Mouse (Mus musculus) embryonic facial prominence, embryonic 15.5 days (tissue): ENCODE data around the gene Tmx1. TPM values are rescaled to one million over a fixed set of nuclear protein-coding genes. Genes with fewer than 3 reads are reported as not detected.

Experiments used
- ATAC-seq: fragments of 200-750 bp; cut with Nextera tagmentation; 2 replicates; pipeline ENCODE4 v1.8.0; 2017; ENCODE audit warnings: low read depth, moderate TSS enrichment; ENCODE audit not compliant: insufficient number of reproducible peaks, low FRiP score, low TSS enrichment
- H3K27ac ChIP-seq: fragments of 300-500 bp; sonication (generic); replicated peaks from 2 replicates; pipeline ENCODE4 v1.5.1; 2015; ENCODE audit warnings: mild to moderate bottlenecking, inconsistent platforms
- H3K27me3 ChIP-seq: fragments of 300-500 bp; sonication (generic); 2 replicates; pipeline ENCODE4 v1.6.1; 2015; ENCODE audit warnings: inconsistent platforms
- H3K36me3 ChIP-seq: fragments of 300-500 bp; sonication (generic); 2 replicates; pipeline ENCODE4 v1.6.1; 2015; ENCODE audit warnings: mild to moderate bottlenecking, inconsistent platforms
- H3K4me1 ChIP-seq: fragments of 300-500 bp; sonication (generic); 2 replicates; pipeline ENCODE4 v1.6.1; 2015; ENCODE audit warnings: inconsistent platforms
- H3K4me2 ChIP-seq: fragments of 300-500 bp; sonication (generic); replicated peaks from 2 replicates; pipeline ENCODE4 v1.6.1; 2015; ENCODE audit warnings: mild to moderate bottlenecking, inconsistent platforms
- H3K4me3 ChIP-seq: fragments of 300-500 bp; sonication (generic); replicated peaks from 2 replicates; pipeline ENCODE4 v1.5.1; 2015; ENCODE audit warnings: mild to moderate bottlenecking, inconsistent platforms
- H3K9ac ChIP-seq: fragments of 300-500 bp; sonication (generic); 2 replicates; pipeline ENCODE4 v1.6.1; 2015; ENCODE audit warnings: inconsistent platforms
- H3K9me3 ChIP-seq: fragments of 300-500 bp; sonication (generic); replicated peaks from 2 replicates; pipeline ENCODE4 v1.6.1; 2016; ENCODE audit warnings: inconsistent platforms
- WGBS: fragments of 180-500 bp; shearing (Covaris S2); methylation state at CpG from one replicate; pipeline ENCODE4 v1.1.7; 2015; 5-methylcytosine and 5-hydroxymethylcytosine counted together
- polyA plus RNA-seq: library from polyadenylated mRNA; unstranded; fragments of >200 nt; fragmentation: Nextera tagmentation; extraction: Ambion mirVana; gene quantifications from 2 replicates; pipeline ENCODE4 v1.2.1, GENCODE M21; 2015

Tmx1 gene
- polyA plus RNA-seq, 1 experiment from 2014 or later = 99.4 TPM

DNA sequence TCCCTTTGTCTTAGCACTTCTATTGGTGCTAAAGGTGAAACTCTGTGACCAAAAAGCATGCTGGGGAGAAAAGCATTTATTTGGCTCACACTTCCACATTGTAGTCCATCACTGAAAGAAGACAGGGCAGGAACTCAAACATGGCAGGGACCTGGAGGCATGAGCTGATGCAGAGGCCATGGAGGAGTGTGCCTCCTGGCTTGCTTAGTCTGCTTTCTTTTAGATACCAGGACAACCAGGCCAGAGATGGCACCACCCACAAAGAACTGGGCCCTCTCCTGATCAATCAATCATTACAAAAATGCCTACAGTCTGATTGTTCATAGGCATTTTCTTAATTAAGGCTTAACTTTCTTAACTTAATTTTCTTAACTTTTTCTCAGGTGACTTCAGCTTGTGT lies 2.9 kb upstream of the Tmx1 start:
- Histone ChIP-seq H3K36me3 (no peaks in the 10 kb centered on the region), H3K27ac (no peak overlapping the region), H3K4me1 (peaks cover 17% of the 10 kb centered on the region), H3K9ac (no peak overlapping the region), H3K27me3 (no peaks in the 10 kb centered on the region), H3K4me3 (no peak overlapping the region), H3K9me3 (no peaks in the 10 kb centered on the region), H3K4me2 (no peak overlapping the region)
- ATAC-seq = no peak

- Histone ChIP-seq H3K4me1 (peaks cover 20% of the 10 kb centered on the region), H3K4me3 (no peak overlapping the region), H3K27ac (no peak overlapping the region), H3K4me2 (no peak overlapping the region), H3K27me3 (no peaks in the 10 kb centered on the region), H3K9ac (no peak overlapping the region), H3K9me3 (no peaks in the 10 kb centered on the region), H3K36me3 (no peaks in the 10 kb centered on the region)
- WGBS = 92% methylated on average over 3 of the region's 3 CpGs
- no peak for ATAC-seq
Observed at GRCm38 (mm10) chr12:70451533-70451932, 1.4 kb upstream of the Tmx1 start.

GRCm38 (mm10) chr12:70452143-70452542 lies 752 bp upstream of the Tmx1 start:
- H3K9me3 ChIP-seq = no peaks in the 10 kb centered on the region
- no peak overlapping the region for H3K9ac ChIP-seq
- ATAC-seq = no peak
- H3K36me3 ChIP-seq = no peaks in the 10 kb centered on the region
- peak overlapping the region; percentile 73 for H3K4me2 ChIP-seq
- H3K27ac ChIP-seq = no peak overlapping the region
- H3K4me1 ChIP-seq = peaks cover 20% of the 10 kb centered on the region
- H3K27me3 ChIP-seq = no peaks in the 10 kb centered on the region
- peak overlapping the region; percentile 74; the same call in 1 of the 2 replicates for H3K4me3 ChIP-seq
- 80% methylated on average over 2 of the region's 2 CpGs for WGBS

GRCm38 (mm10) chr12:70455226-70455625 lies 2.3 kb downstream of the Tmx1 start:
- no peak overlapping the region for H3K27ac ChIP-seq
- no peaks in the 10 kb centered on the region for H3K27me3 ChIP-seq
- no peak overlapping the region for H3K9ac ChIP-seq
- H3K4me2 ChIP-seq = no peak overlapping the region
- H3K4me3 ChIP-seq = no peak overlapping the region
- WGBS = 87% methylated on average over 8 of the region's 8 CpGs
- ATAC-seq = no peak
- peaks cover 20% of the 10 kb centered on the region for H3K4me1 ChIP-seq
- no peaks in the 10 kb centered on the region for H3K9me3 ChIP-seq
- peaks cover 23% of the 10 kb centered on the region for H3K36me3 ChIP-seq

GRCm38 (mm10) chr12:70459546-70459945 lies 6.7 kb downstream of the Tmx1 start:
- peaks cover 6% of the 10 kb centered on the region for H3K4me1 ChIP-seq
- no peak overlapping the region for H3K4me3 ChIP-seq
- no peak for ATAC-seq
- no peak overlapping the region for H3K27ac ChIP-seq
- H3K27me3 ChIP-seq = no peaks in the 10 kb centered on the region
- H3K36me3 ChIP-seq = peaks cover 39% of the 10 kb centered on the region
- no peak overlapping the region for H3K9ac ChIP-seq
- H3K9me3 ChIP-seq = no peaks in the 10 kb centered on the region
- no peak overlapping the region for H3K4me2 ChIP-seq
- 83% methylated on average over 1 of the region's 1 CpGs for whole genome bisulfite sequencing

DNA sequence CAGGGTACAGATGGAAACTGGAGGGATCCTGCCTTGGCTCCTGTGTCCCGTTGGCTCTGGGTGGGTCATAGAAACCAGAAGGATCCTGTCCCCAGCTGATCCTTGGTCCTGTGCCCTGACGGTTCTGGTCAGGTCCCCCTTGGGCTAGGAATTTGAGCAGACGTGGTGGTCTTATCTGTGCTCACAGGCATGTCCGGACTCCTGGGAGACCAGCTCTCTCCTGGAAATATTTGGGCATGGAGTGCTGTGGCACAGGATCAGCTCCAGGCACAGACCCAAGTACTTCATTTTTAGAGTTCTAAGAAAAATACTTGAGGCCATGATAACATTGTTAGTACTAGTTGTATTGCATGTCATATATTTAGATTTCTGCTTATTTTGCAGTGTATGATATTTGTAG lies 11.1 kb downstream of the Tmx1 start:
- Histone ChIP-seq H3K4me3 (no peak overlapping the region), H3K27ac (no peak overlapping the region), H3K27me3 (no peaks in the 10 kb centered on the region), H3K36me3 (peaks cover 50% of the 10 kb centered on the region), H3K4me2 (no peak overlapping the region), H3K9ac (no peak overlapping the region), H3K9me3 (no peaks in the 10 kb centered on the region), H3K4me1 (no peaks in the 10 kb centered on the region)
- WGBS = 81% methylated on average over 4 of the region's 4 CpGs
- ATAC-seq = no peak

DNA sequence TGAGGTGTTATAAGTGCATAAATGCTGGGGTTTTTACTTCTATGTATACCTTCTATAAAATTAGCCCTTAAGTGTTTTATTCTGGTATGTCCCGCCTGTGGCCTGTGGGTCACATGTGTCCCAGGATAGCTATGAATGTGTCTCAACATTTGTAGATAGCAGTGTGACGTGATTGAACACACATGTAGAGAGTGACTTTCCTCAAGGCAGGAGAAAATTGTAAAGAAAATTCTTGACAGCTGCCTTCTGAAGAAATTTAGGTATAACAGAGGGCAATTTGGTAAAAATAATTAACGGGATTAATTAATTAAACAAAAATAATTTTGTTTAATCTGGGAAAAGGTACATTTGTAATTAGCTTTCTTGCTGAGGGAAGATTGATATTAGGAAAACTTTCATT lies 22.4 kb downstream of the Tmx1 start:
- H3K36me3 ChIP-seq = no peaks in the 10 kb centered on the region
- WGBS = 82% methylated on average over 3 of the region's 3 CpGs
- no peaks in the 10 kb centered on the region for H3K27me3 ChIP-seq
- ATAC-seq = no peak
- no peak overlapping the region for H3K27ac ChIP-seq
- no peaks in the 10 kb centered on the region for H3K9me3 ChIP-seq
- peaks cover 10% of the 10 kb centered on the region; the same call in 1 of the 2 replicates for H3K4me1 ChIP-seq
- H3K9ac ChIP-seq = no peak overlapping the region
- no peak overlapping the region for H3K4me2 ChIP-seq
- no peak overlapping the region for H3K4me3 ChIP-seq

DNA sequence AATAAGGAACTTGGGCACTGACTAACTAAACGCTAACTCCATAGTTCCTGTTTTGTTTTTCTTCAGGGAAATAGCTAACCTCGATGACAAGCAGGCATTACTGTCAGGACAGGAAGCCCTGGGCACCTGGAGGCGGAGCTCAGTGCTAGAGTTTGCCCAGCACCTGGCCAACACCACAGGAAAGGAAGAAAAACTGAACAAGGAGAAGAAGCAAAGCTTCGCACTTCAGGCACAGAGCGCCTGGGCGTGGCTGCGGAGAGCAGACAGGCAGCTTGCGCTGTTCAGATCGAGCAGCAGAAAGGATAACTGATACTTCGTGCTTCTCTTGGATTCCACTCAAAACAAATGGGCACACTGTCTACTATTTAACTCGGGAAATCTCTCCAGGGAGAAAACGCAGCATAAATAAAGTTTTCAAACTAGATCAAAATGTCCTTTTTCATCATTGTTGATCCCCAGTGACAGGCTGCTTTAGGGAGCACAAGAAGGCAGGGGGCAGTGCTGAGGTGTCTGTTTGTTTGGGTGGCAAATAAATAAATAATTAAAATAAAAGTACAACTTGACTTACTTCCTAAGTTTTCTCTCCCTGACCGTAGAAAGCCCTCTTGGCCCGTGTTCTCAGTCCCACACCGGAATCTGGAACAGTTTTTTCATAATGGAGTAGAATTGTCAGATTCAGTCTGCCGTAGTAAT lies 24.1 kb downstream of the Tmx1 start:
- H3K4me2 ChIP-seq = peak overlapping the region; percentile 28
- no peak overlapping the region for H3K9ac ChIP-seq
- no peak for ATAC-seq
- WGBS = 51% methylated on average over 16 of the region's 16 CpGs
- no peaks in the 10 kb centered on the region for H3K36me3 ChIP-seq
- H3K9me3 ChIP-seq = no peaks in the 10 kb centered on the region
- peaks cover 10% of the 10 kb centered on the region; the same call in 1 of the 2 replicates for H3K4me1 ChIP-seq
- H3K4me3 ChIP-seq = 0 out of 2 replicates have a peak overlapping the region, but pooled peaks have one; percentile 4
- no peaks in the 10 kb centered on the region for H3K27me3 ChIP-seq
- no peak overlapping the region for H3K27ac ChIP-seq

DNA sequence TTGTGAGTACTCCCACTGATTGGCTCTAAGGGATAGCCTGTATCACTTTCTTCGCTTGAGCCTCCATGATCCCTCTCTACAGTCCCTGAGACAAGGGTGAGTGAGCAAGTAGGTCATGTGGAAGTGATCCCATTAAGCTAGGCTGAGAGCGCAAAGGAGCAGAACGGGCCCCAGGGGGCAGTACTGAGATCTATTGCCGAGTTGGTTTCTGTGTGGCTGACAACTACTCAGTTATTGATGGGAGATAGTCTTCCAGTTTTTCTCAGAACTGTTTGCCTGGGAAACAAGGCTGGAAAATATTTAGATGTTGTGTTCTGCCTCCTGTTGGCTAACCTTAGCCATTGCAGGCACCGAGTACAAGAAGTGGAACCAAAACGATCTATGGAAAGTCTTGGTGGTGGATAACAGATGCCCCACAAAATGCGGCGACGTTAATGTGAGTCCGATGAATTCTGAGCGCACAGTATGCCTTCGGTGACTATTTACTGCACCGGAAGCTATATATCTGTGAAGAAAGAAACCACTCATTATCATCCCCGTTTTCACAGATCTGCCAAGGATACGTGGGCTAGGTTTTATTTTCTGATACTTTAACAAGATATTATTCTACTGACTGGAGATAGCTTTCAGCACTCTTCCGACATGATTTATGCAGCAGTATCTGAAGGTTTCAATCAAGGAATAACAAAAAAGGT lies 24.8 kb downstream of the Tmx1 start:
- Histone ChIP-seq H3K27me3 (no peaks in the 10 kb centered on the region), H3K4me2 (peak overlapping the region; percentile 28), H3K4me3 (0 out of 2 replicates have a peak overlapping the region, but pooled peaks have one; percentile 4), H3K27ac (no peak overlapping the region), H3K36me3 (no peaks in the 10 kb centered on the region), H3K9ac (no peak overlapping the region), H3K9me3 (no peaks in the 10 kb centered on the region), H3K4me1 (peaks cover 10% of the 10 kb centered on the region; the same call in 1 of the 2 replicates)
- no peak for ATAC-seq
- 75% methylated on average over 16 of the region's 16 CpGs for WGBS

DNA sequence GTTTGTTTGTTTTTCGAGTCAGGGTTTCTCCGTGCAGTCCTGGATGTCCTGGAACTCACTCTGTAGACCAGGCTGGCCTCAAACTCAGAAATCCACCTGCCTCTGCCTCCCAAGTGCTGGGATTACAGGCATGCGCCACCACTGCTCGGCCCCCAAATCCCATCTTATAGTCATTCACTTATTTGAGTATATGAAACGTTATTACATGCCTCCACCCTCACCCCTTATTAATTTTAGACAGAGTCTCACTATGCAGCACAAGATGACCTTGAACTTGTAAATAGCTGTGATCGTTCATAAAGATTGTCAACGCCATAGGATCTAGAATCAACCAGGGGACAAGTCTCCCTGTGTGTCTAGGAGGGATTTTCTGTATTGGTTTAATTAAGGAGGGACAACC lies 33.1 kb downstream of the Tmx1 start:
- Histone ChIP-seq H3K27ac (no peak overlapping the region), H3K36me3 (no peaks in the 10 kb centered on the region), H3K4me2 (no peak overlapping the region), H3K9ac (no peak overlapping the region), H3K4me1 (no peaks in the 10 kb centered on the region), H3K9me3 (no peaks in the 10 kb centered on the region), H3K27me3 (no peaks in the 10 kb centered on the region), H3K4me3 (no peak overlapping the region)
- 85% methylated on average over 7 of the region's 7 CpGs for WGBS
- ATAC-seq = no peak

DNA sequence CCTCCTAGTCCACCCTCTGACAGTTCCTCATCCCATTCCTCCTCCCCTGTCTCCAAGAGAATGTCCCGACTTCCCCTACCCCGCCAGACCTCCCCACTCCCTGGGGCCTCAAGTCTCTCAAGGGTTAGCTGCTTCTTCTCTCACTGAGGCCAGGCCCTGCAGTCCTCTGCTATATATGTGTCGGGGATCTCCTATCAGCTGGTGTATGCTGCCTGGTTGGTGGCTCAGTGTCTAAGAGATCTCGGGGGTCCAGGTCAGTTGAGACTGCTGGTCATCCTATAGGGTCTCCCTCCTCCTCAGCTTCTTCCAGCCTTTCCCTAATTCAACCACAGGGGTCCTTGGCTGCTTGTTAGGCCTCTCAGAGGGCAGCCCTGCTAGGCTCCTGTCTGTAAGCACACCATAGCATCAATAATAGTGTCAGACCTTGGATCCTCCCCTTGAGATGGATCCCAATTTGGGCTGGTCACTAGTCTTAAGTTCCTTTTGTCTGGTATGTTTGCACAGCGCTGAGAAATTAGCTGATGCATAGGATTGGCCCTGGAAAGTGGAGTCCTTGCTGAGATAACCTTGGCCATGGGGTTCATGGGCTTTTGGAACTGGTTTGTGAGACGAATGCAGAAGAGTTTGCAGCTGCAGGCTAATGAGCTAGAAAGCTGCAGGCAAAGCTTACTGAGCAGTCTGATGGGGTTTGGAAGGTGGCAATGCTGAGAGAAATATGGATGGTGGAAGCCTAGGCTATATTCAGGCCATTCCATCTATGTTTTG lies 34.0 kb downstream of the Tmx1 start:
- no peak overlapping the region for H3K4me3 ChIP-seq
- H3K36me3 ChIP-seq = no peaks in the 10 kb centered on the region
- H3K27ac ChIP-seq = no peak overlapping the region
- H3K9ac ChIP-seq = no peak overlapping the region
- H3K4me2 ChIP-seq = no peak overlapping the region
- H3K27me3 ChIP-seq = no peaks in the 10 kb centered on the region
- whole genome bisulfite sequencing = 77% methylated on average over 6 of the region's 6 CpGs
- H3K4me1 ChIP-seq = no peaks in the 10 kb centered on the region
- H3K9me3 ChIP-seq = no peaks in the 10 kb centered on the region
- ATAC-seq = no peak
